Mouse (Mus musculus) spleen, postnatal 14 days (tissue): ENCODE data around the gene Insc.
"Not testable (repeated sequence)": the region's sequence is repeated elsewhere in the genome, so short reads cannot be mapped to it uniquely, and the experiment has no call there.

Experiments used
- DNase-seq, 2 experiments: peaks; one replicate each; pipeline ENCODE4 v3.0.0; 2021 to 2022; ENCODE audit warnings: low spot score in 2 of 2

Gene Insc

DNA sequence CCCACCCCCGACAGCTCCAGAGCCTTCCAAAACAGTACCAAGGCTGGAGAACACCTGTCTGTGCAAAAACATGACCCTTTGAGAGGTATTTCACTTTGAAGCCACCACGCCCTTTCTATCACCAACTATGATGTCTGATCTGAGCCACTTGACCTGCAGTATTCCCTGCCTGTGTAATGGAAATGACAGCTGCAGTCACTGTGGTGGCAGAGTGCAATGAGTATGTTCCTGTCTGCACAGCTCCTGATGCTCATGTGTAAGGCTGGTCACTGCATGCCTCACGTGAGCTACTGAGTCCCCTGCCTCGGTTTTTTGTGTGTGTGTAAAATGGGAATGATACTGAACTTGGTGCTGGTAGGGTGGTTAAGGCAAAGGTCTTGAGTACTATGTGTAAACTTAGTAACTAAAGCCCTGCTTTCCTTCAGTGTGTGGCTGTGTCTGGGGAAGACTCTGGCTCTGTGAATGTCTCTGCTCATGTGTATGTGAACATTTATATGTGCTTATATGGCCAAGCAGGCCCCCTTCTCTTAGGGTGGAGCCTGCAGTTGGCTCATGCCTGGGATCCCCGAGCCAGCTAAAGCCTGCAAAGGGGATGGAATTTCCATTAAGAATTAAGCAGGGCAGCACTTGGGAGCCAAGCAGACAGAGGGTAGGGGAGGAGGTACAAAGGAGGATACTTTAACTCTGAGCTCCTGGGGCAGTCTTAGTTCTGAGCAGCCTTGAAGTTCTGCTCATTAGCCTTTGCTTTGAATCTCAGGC lies at the start of gene Insc:
Insc (plus strand) TSS at position 673 of the 759 bp plus-strand sequence.
- no peak for DNase-seq

DNA sequence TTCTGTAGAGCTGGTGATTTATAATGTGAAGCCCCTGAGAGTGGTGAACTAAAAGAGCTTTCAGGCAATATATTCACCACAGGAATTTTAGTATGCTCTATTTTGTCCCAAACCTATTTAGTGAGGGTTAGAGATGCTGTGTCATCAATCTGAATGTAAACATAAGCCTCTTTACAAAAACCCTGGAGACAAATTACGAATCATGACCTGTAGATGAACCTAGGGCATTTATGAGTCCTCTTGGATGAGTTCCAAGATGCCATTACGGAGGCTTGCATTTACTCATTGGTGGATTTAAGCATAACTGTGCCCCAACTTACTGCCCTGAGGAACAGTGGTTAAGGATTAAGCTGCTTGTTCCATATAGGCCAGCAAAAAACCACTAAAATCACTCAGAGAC lies 42.6 kb upstream of the Insc start:
- no peak for DNase-seq

DNA sequence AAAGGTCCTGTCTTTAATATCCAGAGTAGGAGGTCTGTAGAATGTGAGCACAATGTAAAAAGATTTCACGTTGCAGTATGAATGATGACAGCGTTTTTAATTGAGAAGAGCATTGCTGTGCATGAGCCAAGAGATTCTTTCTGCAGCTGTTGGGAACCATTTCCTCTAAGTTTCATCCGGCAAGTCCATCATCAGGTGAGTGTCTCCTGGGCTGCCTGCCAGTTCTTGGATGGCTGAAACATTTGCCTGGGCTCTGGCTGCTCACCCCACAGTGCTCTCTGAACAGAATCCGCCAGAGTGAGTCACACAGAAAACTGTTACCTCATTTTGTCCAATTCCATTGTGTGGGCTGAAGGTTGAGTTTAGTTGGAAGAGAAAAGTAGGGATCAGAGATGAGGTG lies 36.8 kb upstream of the Insc start:
- DNase-seq, result no peak

DNA sequence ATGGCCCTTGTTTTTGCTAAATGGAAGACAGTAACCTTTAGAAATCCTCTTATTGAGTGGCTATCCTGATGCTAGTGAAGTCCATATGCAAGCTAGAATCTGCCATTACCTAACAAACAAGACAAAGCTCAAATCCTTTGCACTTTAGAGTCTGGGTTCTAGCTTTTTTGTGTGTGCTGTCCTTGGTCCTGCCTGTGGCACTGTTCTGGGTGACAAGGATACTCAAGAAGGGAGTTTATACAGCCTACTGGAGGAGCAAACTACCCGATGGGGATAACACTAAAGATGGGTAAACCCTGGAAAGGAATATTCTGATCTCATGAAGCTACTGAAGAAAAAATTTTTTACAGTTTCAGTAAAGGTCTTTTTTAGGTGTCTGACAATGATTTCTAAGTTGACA lies 36.1 kb upstream of the Insc start:
- DNase-seq, result no peak

DNA sequence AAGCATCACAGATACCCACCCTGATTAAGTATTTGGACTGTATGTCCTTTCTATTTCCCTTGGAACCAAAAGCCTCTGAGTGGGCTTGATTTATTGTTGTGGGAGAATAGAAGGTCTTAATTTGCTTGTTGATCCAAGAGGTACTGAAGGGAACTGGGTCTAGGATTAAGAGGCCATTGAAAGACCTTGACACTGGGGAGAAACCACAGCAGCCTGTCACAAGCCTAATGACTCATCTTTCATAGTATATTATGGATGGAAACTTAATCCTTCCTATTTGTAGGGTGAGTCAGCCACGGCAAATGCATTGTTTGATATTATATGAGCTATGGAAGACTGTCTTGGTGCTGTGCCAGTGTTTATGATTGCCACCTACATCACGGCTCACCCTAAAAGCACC lies 33.1 kb upstream of the Insc start:
- no peak for DNase-seq

DNA sequence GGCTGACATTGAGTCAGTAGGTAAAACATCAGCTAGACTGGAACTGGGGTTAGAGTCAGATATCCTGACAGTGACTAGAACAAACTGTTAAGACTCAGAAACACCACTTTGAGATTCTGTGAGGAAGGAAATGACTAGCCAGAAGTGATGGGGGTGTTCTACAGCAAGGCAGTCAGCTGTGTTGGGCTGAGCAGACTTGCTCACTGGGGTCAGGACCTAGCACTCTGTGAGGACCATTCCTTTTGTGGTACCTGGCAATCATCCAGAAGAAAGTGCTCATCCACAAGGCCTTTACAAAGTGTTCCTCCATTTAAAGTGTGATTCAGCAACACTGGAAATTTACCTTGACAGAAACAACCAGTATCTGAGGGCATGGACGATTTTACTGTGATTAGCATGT lies 31.0 kb upstream of the Insc start:
- DNase-seq, result no peak

DNA sequence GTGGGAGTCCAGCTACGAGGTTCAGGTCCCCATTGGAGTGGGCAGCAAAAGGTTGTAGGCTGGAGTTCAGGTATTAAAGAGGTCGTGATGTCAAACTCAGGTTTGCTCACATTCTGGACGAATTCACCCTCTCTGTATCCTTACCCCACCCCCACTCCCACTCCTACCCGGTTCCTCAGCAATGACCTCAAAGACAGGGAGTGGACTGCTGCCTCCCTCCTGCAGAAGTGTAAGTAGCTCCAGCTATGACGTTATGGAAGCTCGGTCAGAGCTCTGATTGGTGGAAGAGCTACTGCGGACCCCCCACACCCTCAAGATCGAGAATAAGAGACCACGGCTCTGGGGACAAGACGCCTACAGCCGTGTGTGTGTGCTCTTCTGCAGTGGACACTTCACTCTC lies 25.2 kb upstream of the Insc start, which contains the start of gene Calcb:
Calcb (plus strand) TSS at position 344 of the 400 bp plus-strand sequence.
- no peak for DNase-seq

DNA sequence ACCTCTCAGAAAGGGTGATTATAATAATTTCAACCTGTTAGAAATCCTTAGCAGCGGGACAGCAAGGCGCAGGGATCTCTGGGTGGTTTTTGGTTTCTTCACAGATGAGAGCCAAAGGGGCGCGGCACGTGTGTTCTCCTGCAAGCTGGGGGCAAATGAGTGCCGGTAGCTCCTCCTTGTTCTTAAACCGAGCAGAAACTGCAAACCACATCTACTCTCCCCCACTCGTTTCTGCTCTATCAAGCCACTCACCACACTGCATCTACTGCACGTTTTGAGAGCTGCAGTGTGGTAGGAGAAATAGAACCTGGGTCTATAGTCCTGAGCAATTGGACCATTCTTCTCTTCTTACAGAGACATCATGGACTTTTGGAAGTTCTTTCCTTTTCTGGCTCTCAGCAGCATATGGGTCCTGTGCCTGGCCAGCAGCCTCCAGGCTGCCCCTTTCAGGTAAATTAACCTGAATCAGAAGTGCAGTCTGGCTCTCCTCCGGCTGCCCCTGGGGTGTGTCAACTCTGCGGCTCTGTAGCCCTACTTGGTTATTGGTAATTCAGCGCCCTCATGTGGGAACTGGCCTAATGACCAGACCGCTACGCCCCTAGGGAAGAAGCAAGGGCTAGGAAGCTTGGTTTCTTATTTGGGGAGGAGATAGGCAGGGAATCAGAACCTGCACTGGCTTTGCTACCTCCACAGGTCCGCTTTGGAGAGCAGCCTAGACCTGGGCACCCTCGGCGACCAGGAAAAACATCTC lies 23.9 kb upstream of the Insc start:
- no peak for DNase-seq

DNA sequence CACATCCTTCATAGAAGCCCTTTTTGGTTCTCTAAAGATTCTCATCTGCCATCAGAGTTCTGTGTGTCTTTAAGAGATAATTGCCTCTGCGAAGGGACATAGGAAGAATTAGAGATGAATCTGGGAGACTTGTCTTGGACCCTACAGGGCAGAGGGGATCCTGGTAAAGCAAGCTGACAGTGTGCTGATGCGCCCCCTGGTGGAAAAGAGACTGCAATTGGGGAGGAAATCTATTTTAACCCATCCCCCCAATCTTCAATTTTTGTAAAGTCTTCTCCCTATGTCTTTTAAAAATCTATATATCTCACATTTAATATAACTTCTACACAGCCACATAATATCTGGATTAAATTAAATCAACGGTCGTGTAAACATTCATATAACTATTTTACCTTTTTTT lies 13.8 kb upstream of the Insc start:
- not testable (repeated sequence) for DNase-seq

DNA sequence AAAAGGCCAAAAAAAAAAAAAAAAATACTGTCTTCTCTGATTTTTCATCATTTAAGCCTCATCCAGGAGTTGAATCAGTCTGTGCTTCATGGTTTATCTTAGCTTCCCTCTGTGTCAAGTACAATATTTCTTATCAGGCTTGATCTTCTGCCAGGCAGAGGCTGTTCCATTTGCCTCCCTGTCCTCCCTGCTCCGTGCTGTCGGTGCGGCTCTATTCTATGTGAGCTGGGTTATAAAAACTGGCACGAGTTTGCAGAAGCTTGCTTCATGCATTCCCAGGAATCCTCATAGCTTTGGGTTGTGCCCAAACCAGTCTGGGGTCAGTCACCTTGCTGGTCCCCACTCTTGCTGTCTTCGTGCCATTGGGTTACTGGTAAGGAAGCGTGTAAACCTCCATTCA lies 12.3 kb upstream of the Insc start:
- no peak for DNase-seq

DNA sequence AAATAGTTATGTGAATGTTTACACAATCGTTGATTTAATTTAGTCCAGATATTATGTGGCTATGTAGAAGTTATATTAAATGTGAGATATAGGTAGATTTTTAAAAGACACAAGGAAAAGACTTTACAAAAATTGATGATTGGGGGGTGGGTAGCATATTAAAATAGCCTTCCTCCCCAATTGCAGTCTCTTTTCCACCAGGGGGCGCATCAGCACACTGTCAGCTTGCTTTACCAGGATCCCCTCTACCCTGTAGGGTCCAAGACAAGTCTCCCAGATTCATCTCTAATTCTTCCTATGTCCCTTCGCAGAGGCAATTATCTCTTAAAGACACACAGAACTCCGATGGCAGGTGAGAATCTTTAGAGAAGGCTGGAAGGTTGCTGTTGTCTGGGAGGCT lies 11.8 kb upstream of the Insc start:
- DNase-seq, result not testable (repeated sequence)

DNA sequence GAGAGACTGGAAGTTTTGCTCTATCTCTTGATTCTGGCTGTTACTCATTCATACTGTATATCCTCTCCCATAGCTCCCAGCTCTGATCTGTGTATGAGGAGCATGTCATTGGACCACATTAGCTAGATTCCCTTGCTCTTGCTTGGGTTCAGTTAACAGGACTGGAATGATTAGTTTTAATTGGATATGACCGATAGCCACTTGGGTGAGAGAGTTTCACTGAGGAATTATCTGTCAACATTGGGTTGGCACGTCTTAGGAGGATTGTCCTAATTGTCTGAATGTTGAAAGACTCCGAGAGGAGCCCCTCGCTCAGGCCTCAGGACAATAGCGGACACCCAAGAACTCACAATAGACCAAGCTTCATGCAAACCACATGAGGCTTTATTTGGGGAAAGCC lies 7.2 kb upstream of the Insc start:
- no peak for DNase-seq

DNA sequence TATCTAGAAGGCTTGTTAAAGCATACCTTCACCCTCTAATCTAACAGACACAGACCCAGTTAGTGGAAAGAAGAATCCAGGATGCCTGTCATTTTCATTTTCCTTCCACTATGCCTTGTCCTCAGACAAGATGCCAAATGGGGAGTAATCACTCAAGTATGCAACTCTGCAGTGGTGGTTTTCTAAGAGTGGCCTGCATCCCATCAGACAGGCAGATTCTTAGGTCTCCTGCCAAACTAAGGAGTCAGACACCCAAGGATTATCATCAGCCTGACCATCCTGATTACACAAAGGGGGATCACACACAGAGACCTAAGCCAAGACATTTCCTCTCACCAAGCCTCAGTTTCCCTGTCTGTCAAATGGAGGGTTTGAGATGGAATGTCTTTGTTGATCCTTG lies 5.3 kb upstream of the Insc start:
- DNase-seq, result no peak

DNA sequence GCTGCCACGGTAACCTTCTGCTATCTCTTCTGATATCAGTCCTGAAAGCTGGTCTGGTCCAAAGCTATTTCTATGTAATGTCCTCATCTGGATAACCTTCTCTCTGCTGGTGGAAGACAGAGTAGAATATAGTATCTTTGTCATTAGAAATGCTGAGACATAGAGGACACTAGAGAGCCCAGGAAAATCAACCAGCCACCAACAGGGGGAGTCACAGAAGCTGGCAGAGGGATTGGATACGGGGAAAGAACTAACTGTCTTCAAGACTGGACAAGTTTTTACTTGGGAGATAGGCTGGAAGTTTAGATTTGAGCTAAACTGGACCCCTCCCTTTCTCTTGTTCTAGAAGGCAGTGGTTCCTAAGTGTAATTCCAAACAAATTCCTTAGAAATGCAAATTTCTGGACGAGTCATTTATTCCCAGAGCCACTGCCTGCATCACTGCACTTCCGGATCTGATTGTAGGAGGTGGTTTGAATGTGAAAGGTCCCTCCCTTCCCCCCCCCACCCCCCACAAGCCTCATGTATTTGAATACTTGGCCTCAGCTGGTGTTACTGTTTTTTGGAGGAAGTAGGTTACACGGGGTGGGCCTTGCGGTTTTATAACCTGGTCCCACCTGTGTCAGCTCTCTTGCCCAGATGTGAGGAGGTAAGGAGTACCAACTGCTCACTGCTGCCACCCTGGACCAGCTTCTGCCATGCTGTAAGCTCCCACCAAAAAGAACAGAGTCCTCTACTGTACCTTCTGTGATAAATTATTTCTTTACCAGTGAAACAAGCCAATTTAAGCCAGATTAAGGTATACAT lies 2.9 kb upstream of the Insc start:
- DNase-seq, result no peak

DNA sequence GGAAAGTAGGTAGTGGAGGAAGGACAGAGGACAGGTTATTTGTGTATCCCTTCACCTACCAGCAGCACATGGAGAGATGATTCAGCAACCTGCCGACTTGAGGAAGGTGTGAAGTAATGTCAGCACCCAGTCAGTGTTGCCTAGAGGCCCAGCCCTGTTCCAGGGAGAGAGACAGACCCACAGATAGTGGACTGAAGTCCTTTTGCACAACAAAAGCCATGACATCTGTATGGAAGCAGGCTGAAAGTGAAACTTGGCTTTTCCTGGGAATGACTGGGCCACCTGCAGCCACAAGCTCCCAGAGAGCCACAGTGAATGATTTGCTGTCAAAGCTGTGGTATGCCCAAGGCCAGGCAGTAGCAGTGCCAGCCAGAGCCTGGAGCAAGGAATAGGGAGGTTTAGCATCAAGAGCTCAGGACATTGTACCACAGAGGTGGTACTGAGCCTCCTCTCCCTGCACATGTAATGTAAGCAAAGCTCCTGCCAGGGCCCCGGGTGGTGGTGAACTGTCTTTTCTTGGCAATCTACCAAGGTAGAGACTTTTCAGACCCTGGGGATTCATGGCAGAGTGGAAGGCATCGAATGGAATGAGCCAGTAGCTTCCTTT lies 1.2 kb downstream of the Insc start:
- no peak for DNase-seq

DNA sequence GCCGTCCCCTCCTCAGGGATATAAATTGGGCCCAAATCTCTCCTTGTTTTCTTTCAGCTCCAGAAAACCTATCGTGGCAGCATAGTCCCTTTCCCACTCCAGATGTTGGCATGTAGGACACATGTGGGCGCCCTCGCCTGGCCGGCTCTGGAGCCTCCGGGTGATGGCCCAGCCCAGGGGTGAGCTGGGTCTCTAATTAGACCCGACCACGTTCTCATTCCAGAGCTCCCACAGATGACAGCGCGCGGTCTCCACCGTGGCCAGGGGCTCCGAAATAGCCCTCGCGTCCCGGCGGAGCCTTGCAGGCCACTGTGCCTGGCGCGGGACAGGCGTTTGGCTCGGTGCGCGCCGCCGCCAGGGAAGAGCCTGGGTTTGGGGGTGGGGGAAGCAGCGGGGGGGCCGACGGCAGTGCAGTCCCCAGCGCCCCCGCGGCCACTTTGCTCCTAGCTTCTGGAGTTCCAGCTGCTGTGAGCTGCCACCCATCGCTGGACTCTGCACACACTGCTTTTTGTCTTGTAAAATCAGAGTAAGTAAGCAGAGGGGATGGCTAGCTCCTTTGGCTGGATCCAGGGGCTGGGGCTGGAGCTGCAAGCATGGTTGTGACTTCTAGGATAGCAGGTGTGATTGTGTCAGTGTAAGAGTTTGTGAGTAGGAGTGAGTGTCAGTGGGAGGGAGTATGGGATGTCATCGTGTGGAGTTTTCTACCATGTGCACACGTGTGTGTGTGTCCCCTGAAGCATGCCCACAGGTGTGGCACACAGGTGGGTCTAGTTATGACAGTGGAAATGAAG lies 2.2 kb downstream of the Insc start:
- no peak for DNase-seq

DNA sequence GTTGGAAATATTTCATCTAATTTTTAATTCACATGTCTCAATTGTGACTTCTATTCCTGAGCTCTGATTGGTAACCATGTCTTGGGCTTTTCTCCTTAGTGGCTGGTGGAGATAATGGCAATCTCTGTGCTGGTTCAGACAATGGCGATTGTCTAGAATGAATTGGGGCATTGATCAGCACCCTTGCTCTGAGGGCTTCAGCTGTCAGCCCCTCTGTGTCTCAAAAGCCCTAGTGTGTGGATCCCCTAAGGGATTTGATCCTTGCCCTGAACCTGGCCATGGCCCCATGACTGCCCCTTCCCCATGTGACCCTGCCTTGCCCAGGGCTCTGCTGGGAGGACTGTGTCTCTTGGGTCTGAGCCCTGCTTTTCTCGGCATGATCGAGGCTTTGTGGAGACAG lies 4.1 kb downstream of the Insc start:
- no peak for DNase-seq

DNA sequence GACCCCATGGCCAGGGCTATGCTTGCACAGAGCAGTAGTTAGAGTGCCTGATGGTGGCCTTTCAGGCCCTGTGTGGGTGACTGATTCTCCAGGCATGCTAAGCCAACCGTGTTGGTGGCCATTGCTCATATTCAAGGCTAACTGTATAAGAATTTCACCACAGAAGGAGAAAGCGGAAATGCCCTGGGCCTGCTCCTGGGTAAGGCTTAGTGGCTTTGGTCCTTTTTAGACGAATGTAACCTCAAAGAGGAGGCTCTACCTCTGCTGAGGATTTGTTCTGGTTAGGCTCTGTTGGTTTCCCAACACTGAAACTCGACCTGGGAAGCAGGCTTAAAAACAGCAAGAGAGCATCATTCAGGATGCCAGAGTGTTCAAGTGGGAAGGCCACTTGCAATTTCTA lies 4.7 kb downstream of the Insc start:
- no peak for DNase-seq

DNA sequence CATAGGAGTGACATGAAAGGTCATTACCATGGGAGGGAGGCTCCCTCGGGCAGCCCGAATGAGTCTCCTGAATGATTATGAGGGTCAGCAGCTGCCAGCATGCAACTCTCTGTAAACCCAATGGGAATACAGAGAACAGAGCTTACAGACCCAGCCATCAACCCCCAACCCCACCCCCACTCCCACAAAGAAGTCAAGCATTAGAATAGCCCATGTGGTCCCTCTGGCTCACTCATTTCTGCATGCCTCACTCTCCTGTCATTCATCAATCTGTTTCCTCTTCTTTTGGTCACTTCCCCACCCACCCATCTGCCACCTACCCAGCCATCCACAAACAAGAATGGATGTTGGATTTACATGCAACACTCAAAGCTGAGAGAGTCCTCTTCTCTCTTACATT lies 10.0 kb downstream of the Insc start:
- DNase-seq, result no peak

DNA sequence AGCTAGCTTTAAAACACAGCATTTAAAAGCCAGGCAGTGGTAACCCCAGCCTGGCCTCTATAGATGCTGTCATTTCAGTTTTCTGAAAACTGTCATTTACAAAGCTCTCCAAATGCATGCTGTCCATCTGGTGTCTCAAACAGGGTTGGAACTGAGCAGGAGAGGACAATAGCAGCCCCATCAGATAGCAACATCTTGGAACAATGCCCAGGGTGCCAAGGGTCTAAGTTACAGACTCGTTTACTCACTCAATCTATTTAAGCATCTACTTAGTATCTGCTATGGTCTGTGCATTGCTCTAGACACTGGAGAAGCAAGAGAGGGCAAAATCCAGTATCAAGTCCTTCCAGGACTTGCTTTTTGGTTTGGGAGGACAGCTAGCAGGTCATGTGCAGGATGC lies 10.7 kb downstream of the Insc start:
- DNase-seq, result no peak

DNA sequence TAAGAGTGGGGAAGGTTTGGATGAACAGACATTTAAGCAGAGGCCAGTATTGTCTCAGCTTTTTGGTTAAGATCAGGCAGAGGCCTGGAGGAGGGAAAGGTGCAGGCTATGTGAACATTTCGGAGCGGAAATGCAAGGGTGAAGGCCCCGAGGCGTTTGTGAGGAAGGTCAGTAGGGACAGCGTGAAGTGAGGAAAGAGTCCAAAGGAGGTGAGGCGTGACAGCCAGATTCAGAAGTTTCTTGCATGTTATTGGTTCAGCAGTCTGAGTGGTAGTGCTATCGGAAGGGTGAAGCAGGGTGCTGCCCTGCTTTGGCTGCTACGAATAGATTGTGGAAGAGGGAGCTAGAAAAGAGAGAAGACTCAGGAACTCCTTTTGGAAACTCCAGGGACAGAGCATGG lies 11.1 kb downstream of the Insc start:
- DNase-seq, result no peak
